Mouse (Mus musculus) MEL (cell line): ENCODE measurements around the gene Cd72. TPM values are rescaled to one million over a fixed set of nuclear protein-coding genes. Genes with fewer than 3 reads are reported as not detected.

Experiments used
- DNase-seq: peaks from one replicate; pipeline ENCODE4 v3.0.0; 2011; ENCODE audit warnings: low read depth, low spot score
- H3K27ac ChIP-seq: 2 replicates; pipeline ENCODE4 v1.5.1; 2012; ENCODE audit warnings: low read depth, mild to moderate bottlenecking, control low read depth, low read length, moderate library complexity; ENCODE audit not compliant: control insufficient read depth
- H3K27me3 ChIP-seq, 2 experiments: fragments of 150-350 bp in 1 of 2; sonication (generic) in 1 of 2; 2 replicates each; pipeline ENCODE4 v1.6.1; 2012; ENCODE audit warnings: low read length in 2 of 2, mild to moderate bottlenecking in 2 of 2, improper control_type of control experiment in 1 of 2, moderate library complexity in 1 of 2; ENCODE audit not compliant: insufficient read depth in 2 of 2, control insufficient read depth in 1 of 2
- H3K36me3 ChIP-seq, 2 experiments: 2 replicates each; pipeline ENCODE4 v1.6.1; 2012 to 2014; ENCODE audit warnings: low read length in 2 of 2, improper control_type of control experiment in 1 of 2, inconsistent platforms in 1 of 2, mild to moderate bottlenecking in 1 of 2; ENCODE audit not compliant: insufficient read depth in 2 of 2, control insufficient read depth in 1 of 2
- H3K4me1 ChIP-seq, 2 experiments: fragments of 150-350 bp in 1 of 2; sonication (generic) in 1 of 2; 2 replicates each; pipeline ENCODE4 v1.6.1; 2012; ENCODE audit warnings: low read length in 2 of 2, improper control_type of control experiment in 1 of 2, mild to moderate bottlenecking in 1 of 2; ENCODE audit not compliant: insufficient read depth in 2 of 2, control insufficient read depth in 1 of 2
- H3K4me3 ChIP-seq, 2 experiments: fragments of 150-350 bp in 1 of 2; sonication (generic) in 1 of 2; 2 replicates each; pipeline ENCODE4 v1.5.1; 2012; ENCODE audit warnings: low read depth in 2 of 2, low read length in 2 of 2, mild to moderate bottlenecking in 2 of 2, moderate library complexity in 2 of 2, control low read depth in 1 of 2, improper control_type of control experiment in 1 of 2; ENCODE audit not compliant: control insufficient read depth in 1 of 2, insufficient read depth in 1 of 2
- H3K79me2 ChIP-seq: 2 replicates; pipeline ENCODE4 v1.6.1; 2012; ENCODE audit warnings: mild to moderate bottlenecking, low read length, moderate library complexity; ENCODE audit not compliant: control insufficient read depth, poor library complexity, insufficient read depth
- H3K9ac ChIP-seq: 2 replicates; pipeline ENCODE4 v1.6.1; 2012; ENCODE audit warnings: low read depth, mild to moderate bottlenecking, control low read depth, low read length, moderate library complexity; ENCODE audit not compliant: control insufficient read depth, poor library complexity, severe bottlenecking
- H3K9me3 ChIP-seq: fragments of 150-350 bp; sonication (generic); replicated peaks from 2 replicates; pipeline ENCODE4 v1.6.1; 2012; ENCODE audit warnings: mild to moderate bottlenecking, low read length, improper control_type of control experiment, moderate library complexity; ENCODE audit not compliant: insufficient read depth
- BHLHE40 ChIP-seq: IDR thresholded peaks from 2 replicates; pipeline ENCODE4 v1.6.1; 2012; ENCODE audit warnings: low read depth, mild to moderate bottlenecking, inconsistent platforms, low read length, improper control_type of control experiment, borderline replicate concordance
- CHD1 ChIP-seq: IDR thresholded peaks from 2 replicates; pipeline ENCODE4 v1.6.1; 2012; ENCODE audit warnings: low read depth, mild to moderate bottlenecking, inconsistent platforms, low read length, improper control_type of control experiment
- CHD2 ChIP-seq: IDR thresholded peaks from 2 replicates; pipeline ENCODE4 v1.6.1; 2011; ENCODE audit warnings: low read length, improper control_type of control experiment
- CTCF ChIP-seq, 3 experiments: IDR thresholded peaks in 2 of 3; conservative IDR thresholded peaks in 1 of 3; 2 replicates each; pipeline ENCODE4 v1.5.1; 2011 to 2012; ENCODE audit warnings: low read length in 3 of 3, low read depth in 2 of 3, mild to moderate bottlenecking in 2 of 3, improper control_type of control experiment in 1 of 3, inconsistent platforms in 1 of 3, mixed read lengths in 1 of 3, moderate library complexity in 1 of 3; ENCODE audit not compliant: control insufficient read depth in 1 of 3, insufficient read depth in 1 of 3, poor library complexity in 1 of 3, severe bottlenecking in 1 of 3
- E2F4 ChIP-seq: IDR thresholded peaks from 2 replicates; pipeline ENCODE4 v1.6.1; 2011; ENCODE audit warnings: low read depth, low read length, improper control_type of control experiment, borderline replicate concordance
- ELF1 ChIP-seq: IDR thresholded peaks from 2 replicates; pipeline ENCODE4 v1.6.1; 2014; ENCODE audit warnings: low read depth, mild to moderate bottlenecking, inconsistent platforms, low read length, improper control_type of control experiment, moderate library complexity
- ETS1 ChIP-seq: IDR thresholded peaks from 2 replicates; pipeline ENCODE4 v1.6.1; 2012; ENCODE audit warnings: low read depth, mild to moderate bottlenecking, inconsistent platforms, low read length, improper control_type of control experiment, moderate library complexity
- GATA1 ChIP-seq: IDR thresholded peaks from 2 replicates; pipeline ENCODE4 v1.6.1; 2011; ENCODE audit warnings: low read depth, low read length, improper control_type of control experiment
- KAT2A ChIP-seq: conservative IDR thresholded peaks from 2 replicates; pipeline ENCODE4 v1.6.1; 2012; ENCODE audit warnings: low read depth, low read length, improper control_type of control experiment, inconsistent platforms
- MAX ChIP-seq: IDR thresholded peaks from 2 replicates; pipeline ENCODE4 v1.6.1; 2011; ENCODE audit warnings: low read length, improper control_type of control experiment
- MAZ ChIP-seq: IDR thresholded peaks from 2 replicates; pipeline ENCODE4 v1.6.1; 2012; ENCODE audit warnings: low read depth, mild to moderate bottlenecking, inconsistent platforms, low read length, improper control_type of control experiment
- NELFE ChIP-seq: IDR thresholded peaks from 2 replicates; pipeline ENCODE4 v1.6.1; 2011; ENCODE audit warnings: low read depth, low read length, improper control_type of control experiment
- POLR2AphosphoS5 ChIP-seq: IDR thresholded peaks from 2 replicates; pipeline ENCODE4 v1.6.1; 2012; ENCODE audit warnings: low read depth, borderline replicate concordance, mild to moderate bottlenecking, inconsistent platforms, low read length, moderate library complexity, mixed read lengths
- RAD21 ChIP-seq: IDR thresholded peaks from 2 replicates; pipeline ENCODE4 v1.6.1; 2011; ENCODE audit warnings: mild to moderate bottlenecking, low read depth, low read length, improper control_type of control experiment
- SIN3A ChIP-seq: IDR thresholded peaks from 2 replicates; pipeline ENCODE4 v1.6.1; 2012; ENCODE audit warnings: low read length, improper control_type of control experiment, inconsistent platforms
- TAL1 ChIP-seq: IDR thresholded peaks from 2 replicates; pipeline ENCODE4 v1.6.1; 2012; ENCODE audit warnings: mild to moderate bottlenecking, inconsistent platforms, low read length, moderate library complexity, mixed read lengths
- TBP ChIP-seq: IDR thresholded peaks from 2 replicates; pipeline ENCODE4 v1.8.0; 2011; ENCODE audit warnings: low read depth, low read length, improper control_type of control experiment
- USF2 ChIP-seq, 2 experiments: IDR thresholded peaks; 2 replicates each; pipeline ENCODE4 v1.6.1; 2011 to 2012; ENCODE audit warnings: improper control_type of control experiment in 2 of 2, low read length in 2 of 2, borderline replicate concordance in 1 of 2, inconsistent platforms in 1 of 2, low read depth in 1 of 2, mild to moderate bottlenecking in 1 of 2; ENCODE audit not compliant: insufficient read depth in 1 of 2
- ZC3H11A ChIP-seq: IDR thresholded peaks from 2 replicates; pipeline ENCODE4 v1.6.1; 2012; ENCODE audit warnings: low read depth, mild to moderate bottlenecking, inconsistent platforms, low read length, improper control_type of control experiment
- ZKSCAN1 ChIP-seq: IDR thresholded peaks from 2 replicates; pipeline ENCODE4 v1.6.1; 2012; ENCODE audit warnings: low read depth, mild to moderate bottlenecking, inconsistent platforms, low read length, improper control_type of control experiment, moderate library complexity
- ZMIZ1 ChIP-seq: IDR thresholded peaks from 2 replicates; pipeline ENCODE4 v1.6.1; 2012; ENCODE audit warnings: low read depth, mild to moderate bottlenecking, inconsistent platforms, low read length, improper control_type of control experiment, moderate library complexity
- ZNF384 ChIP-seq: IDR thresholded peaks from 2 replicates; pipeline ENCODE4 v1.6.1; 2012; ENCODE audit warnings: low read depth, mild to moderate bottlenecking, inconsistent platforms, low read length, improper control_type of control experiment
- polyA plus RNA-seq, 2 experiments: library from polyadenylated mRNA; stranded (reverse) in 1 of 2; unstranded in 1 of 2; fragments of >175 nt in 1 of 2; fragments of >200 nt in 1 of 2; gene quantifications; 2 replicates each; pipeline versions ENCODE4 v1.2.1 to v1.2.4; 2012; ENCODE audit warnings: low replicate concordance in 2 of 2, low read depth in 1 of 2; ENCODE audit not compliant: insufficient read length in 2 of 2, insufficient read depth in 1 of 2, missing spikeins in 1 of 2
- total RNA-seq: library from RNA; depleted of rRNA; stranded (reverse); fragments of 300-350 nt; gene quantifications from 2 replicates; pipeline ENCODE4 v1.2.3, GENCODE M21; 2012

Cd72 gene
- total and polyA plus RNA-seq, 3 experiments, result 1.3 to 2.4 TPM; not detected in 1

- H3K79me2 ChIP-seq, result no peaks in the 10 kb centered on the region
- peaks cover 0 to under 1% of the 10 kb centered on the region in 2 experiments; a peak in 3 of 4 replicates for H3K36me3 ChIP-seq
- H3K9ac ChIP-seq, result no peak overlapping the region
- H3K27me3 ChIP-seq, result no peaks in the 10 kb centered on the region
- TF ChIP-seq E2F4 (no peak), ZC3H11A (no peak), MAZ (no peak), CHD2 (no peak), BHLHE40 (no peak), USF2 (IDR thresholded peaks at IDR 0.05; ENCODE audit: borderline replicate concordance in 1 of 2, insufficient read depth in 1 of 2, low read depth in 1 of 2, low read length in 2 of 2) (no peak), RAD21 (no peak), SIN3A (no peak)
- H3K27ac ChIP-seq, result no peak overlapping the region
- peaks cover 0 to under 1% of the 10 kb centered on the region in 2 experiments; a peak in 2 of 4 replicates for H3K4me1 ChIP-seq
- no peak for DNase-seq
- H3K9me3 ChIP-seq, result no peaks in the 10 kb centered on the region
- H3K4me3 ChIP-seq, result no peak overlapping the region
Measured at GRCm38 (mm10) chr4:43425197-43425596, 29.2 kb downstream of the Cd72 start.

DNA sequence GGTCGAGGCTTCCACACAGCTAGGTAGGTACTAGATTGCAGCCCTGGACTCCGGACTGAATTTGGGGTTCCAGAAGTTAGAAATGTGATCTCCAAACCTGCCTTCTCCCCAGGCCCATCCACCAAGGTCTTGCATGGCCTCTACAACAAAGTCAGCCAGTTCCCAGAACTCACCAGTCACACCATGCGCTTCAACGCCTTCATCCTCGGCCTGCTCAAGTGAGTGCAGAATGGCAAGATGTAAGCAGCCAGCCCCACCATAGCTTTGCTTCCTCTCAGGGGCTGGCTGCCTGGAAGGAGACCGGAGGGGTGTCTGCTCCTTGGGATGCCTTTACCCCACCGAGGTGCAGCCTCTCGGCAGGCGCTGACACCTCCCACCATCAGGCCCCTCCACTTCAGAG, 30.4 kb downstream of the Cd72 start:
- H3K36me3 ChIP-seq, result peaks cover 0 to 12% of the 10 kb centered on the region in 2 experiments; a peak in 3 of 4 replicates
- TF ChIP-seq CHD2, result no peak
- TF ChIP-seq KAT2A, result no peak
- no peak for TF ChIP-seq MAZ
- TF ChIP-seq ZMIZ1, result no peak
- TF ChIP-seq CHD1, result no peak
- TF ChIP-seq ELF1, result no peak
- TF ChIP-seq ETS1, result no peak
- no peak for TF ChIP-seq SIN3A
- TF ChIP-seq TAL1, result no peak
- no peak for TF ChIP-seq POLR2AphosphoS5
- no peak for TF ChIP-seq ZNF384
- TF ChIP-seq TBP, result no peak
- TF ChIP-seq NELFE, result no peak
- TF ChIP-seq GATA1, result no peak
- TF ChIP-seq MAX, result no peak
- no peak for TF ChIP-seq CTCF (IDR thresholded peaks at IDR 0.05 in 2 of 3, conservative IDR thresholded peaks at IDR 0.05 in 1 of 3; ENCODE audit: control insufficient read depth in 1 of 3, insufficient read depth in 1 of 3, low read depth in 2 of 3, low read length in 3 of 3, poor library complexity in 1 of 3, severe bottlenecking in 1 of 3)
- TF ChIP-seq ZKSCAN1, result no peak
- TF ChIP-seq E2F4, result no peak
- TF ChIP-seq, all 39 proteins: peak for 0
- no peaks in the 10 kb centered on the region for H3K27me3 ChIP-seq
- DNase-seq, result no peak
- H3K9me3 ChIP-seq, result no peaks in the 10 kb centered on the region
- H3K4me1 ChIP-seq, result peaks cover 2 to 12% of the 10 kb centered on the region in 2 experiments; a peak in 3 of 4 replicates
- no peak overlapping the region for H3K27ac ChIP-seq
- no peak overlapping the region for H3K4me3 ChIP-seq
- no peak overlapping the region for H3K9ac ChIP-seq
- no peaks in the 10 kb centered on the region for H3K79me2 ChIP-seq
